ENCODE assay signal across 8 mouse cellular contexts in genomic region chr2:91284375-91285199, GRCm38 (mm10). TPM values are rescaled to one million over a fixed set of nuclear protein-coding genes. Genes with fewer than 3 reads are reported as not detected.
DNase-seq lines count a peak whose midpoint lies in the region; ATAC-seq lines count a peak whose summit lies in the region.

No protein-coding gene starts in this region.

- H3K36me3 ChIP-seq in hindbrain, embryonic 15.5 days = 0 out of 2 replicates have a peak, but pooled peaks cover 4% of the 10 kb centered on the region
- no peaks in the 10 kb centered on the region for H3K36me3 ChIP-seq in midbrain, embryonic 15.5 days (replicated peaks)

- peak; percentile 36; the same call in 1 of the 2 replicates for ATAC-seq in hindbrain, embryonic 15.5 days (ENCODE audit: low FRiP score, low read depth)
- ATAC-seq in midbrain, embryonic 15.5 days (replicated peaks) = peak; percentile 21; the same call in 1 of the 2 replicates
- no peak for ATAC-seq in granulocyte monocyte progenitor cell, adult 5-6 weeks (replicated peaks; ENCODE audit: poor library complexity, severe bottlenecking)

- peaks cover 15% of the 10 kb centered on the region for H3K4me1 ChIP-seq in hindbrain, embryonic 15.5 days (replicated peaks)
- peaks cover 2% of the 10 kb centered on the region; the same call in 1 of the 2 replicates for H3K4me1 ChIP-seq in midbrain, embryonic 15.5 days

- H3K27me3 ChIP-seq in hindbrain, embryonic 15.5 days = no peaks in the 10 kb centered on the region
- no peaks in the 10 kb centered on the region for H3K27me3 ChIP-seq in midbrain, embryonic 15.5 days (replicated peaks)

- no peak overlapping the region for H3K4me2 ChIP-seq in hindbrain, embryonic 15.5 days
- H3K4me2 ChIP-seq in midbrain, embryonic 15.5 days = no peak overlapping the region

- no peak overlapping the region for H3K4me3 ChIP-seq in hindbrain, embryonic 15.5 days
- no peak overlapping the region for H3K4me3 ChIP-seq in midbrain, embryonic 15.5 days

- H3K9ac ChIP-seq in hindbrain, embryonic 15.5 days = no peak overlapping the region
- no peak overlapping the region for H3K9ac ChIP-seq in midbrain, embryonic 15.5 days

- H3K27ac ChIP-seq in hindbrain, embryonic 15.5 days (replicated peaks) = peak overlapping the region; percentile 61
- peak overlapping the region; percentile 32; the same call in 1 of the 2 replicates for H3K27ac ChIP-seq in midbrain, embryonic 15.5 days

- WGBS in hindbrain, embryonic 15.5 days = 51% methylated on average over 13 of the region's 13 CpGs
- 55% methylated on average over 13 of the region's 13 CpGs for WGBS in midbrain, embryonic 15.5 days

- H3K9me3 ChIP-seq in hindbrain, embryonic 15.5 days = no peaks in the 10 kb centered on the region
- H3K9me3 ChIP-seq in midbrain, embryonic 15.5 days = no peaks in the 10 kb centered on the region

- DNase-seq in kidney, postnatal 14 days = peak; percentile 59
- DNase-seq in kidney, adult 9 months = no peak
- DNase-seq in cerebellum, adult 8-10 months = peak; percentile 75
- DNase-seq in adrenal gland, adult 2 months = no peak
- no peak for DNase-seq in c-Kit-positive CD71-positive TER-119-positive erythroid progenitor cells, embryonic 14.5 days (ENCODE audit: low spot score)

RNA-seq across cellular contexts. Expression of gene Arfgap2, which starts 19.8 kb away (rescaled TPM):
- polyA plus RNA-seq in hindbrain, embryonic 15.5 days (2015; fragmentation: Nextera tagmentation; extraction: Ambion mirVana) = 65.1 and 65.3 TPM in 2 replicates
- 76.0 and 76.1 TPM in 2 replicates for polyA plus RNA-seq in midbrain, embryonic 15.5 days (2015; fragmentation: Nextera tagmentation; extraction: Ambion mirVana)
- 10 to 100 TPM; 89.3 to 92.3 TPM for total RNA-seq in adrenal gland, adult 2 months (2021)
- polyA plus RNA-seq in adrenal gland, adult 2 months (2012; rRNA removed) = 34.1 and 53.6 TPM in 2 replicates
- 41.7 and 46.5 TPM in 2 replicates for total RNA-seq in granulocyte monocyte progenitor cell, adult 5-6 weeks (2014; fragmentation: Nextera tagmentation)
- total RNA-seq in granulocyte monocyte progenitor cell, adult 5-6 weeks (2017) = 42.4 and 46.6 TPM in 2 replicates

RNA-seq across cellular contexts. Expression of gene Pacsin3, which starts 28.8 kb away (rescaled TPM):
- polyA plus RNA-seq in hindbrain, embryonic 15.5 days (2015; fragmentation: Nextera tagmentation; extraction: Ambion mirVana) = 17.0 and 17.7 TPM in 2 replicates
- polyA plus RNA-seq in midbrain, embryonic 15.5 days (2015; fragmentation: Nextera tagmentation; extraction: Ambion mirVana) = 12.2 and 15.4 TPM in 2 replicates
- 100 to 1,000 TPM in 1 of 2 experiments, 10 to 100 TPM in 1; 82.8 to 101 TPM for total RNA-seq in adrenal gland, adult 2 months (2021)
- polyA plus RNA-seq in adrenal gland, adult 2 months (2012; rRNA removed) = 56.5 and 69.2 TPM in 2 replicates
- total RNA-seq in granulocyte monocyte progenitor cell, adult 5-6 weeks (2014; fragmentation: Nextera tagmentation) = not detected in 2 replicates
- 1.5 TPM in 1 of 2 replicates, not detected in the other for total RNA-seq in granulocyte monocyte progenitor cell, adult 5-6 weeks (2017)

RNA-seq across cellular contexts. Expression of gene Ddb2, which starts 47.8 kb away (rescaled TPM):
- polyA plus RNA-seq in hindbrain, embryonic 15.5 days (2015; fragmentation: Nextera tagmentation; extraction: Ambion mirVana) = 16.3 and 16.6 TPM in 2 replicates
- polyA plus RNA-seq in midbrain, embryonic 15.5 days (2015; fragmentation: Nextera tagmentation; extraction: Ambion mirVana) = 18.1 and 18.8 TPM in 2 replicates
- 1 to 10 TPM; 8.1 to 8.3 TPM for total RNA-seq in adrenal gland, adult 2 months (2021)
- polyA plus RNA-seq in adrenal gland, adult 2 months (2012; rRNA removed) = 12.4 and 12.5 TPM in 2 replicates
- total RNA-seq in granulocyte monocyte progenitor cell, adult 5-6 weeks (2014; fragmentation: Nextera tagmentation) = 18.4 and 22.8 TPM in 2 replicates
- total RNA-seq in granulocyte monocyte progenitor cell, adult 5-6 weeks (2017) = 9.9 and 11.2 TPM in 2 replicates

Comparison
In these comparisons a context has a peak if more than half of its experiments do, and no peak if none do; other contexts are left out.
1. DNase-seq: peak in kidney, postnatal 14 days (single experiment) and cerebellum, adult 8-10 months (single experiment); none in kidney, adult 9 months (single experiment), adrenal gland, adult 2 months (single experiment) and c-Kit-positive CD71-positive TER-119-positive erythroid progenitor cells, embryonic 14.5 days (single experiment).